Mouse (Mus musculus): ENCODE measurements around the gene Gcsh. TPM values are rescaled to one million over a fixed set of nuclear protein-coding genes. Genes with fewer than 3 reads are reported as not detected.

The Gcsh gene
- 146 and 158 TPM in 2 replicates for polyA plus RNA-seq (2014; fragmentation: Nextera tagmentation; extraction: Ambion mirVana)

- H3K9me3 ChIP-seq (ENCODE audit: control insufficient read depth, low read length): no peaks in the 10 kb centered on the region
- ATAC-seq (ENCODE audit: low FRiP score) (peak; percentile 100), DNase-seq (ENCODE audit: low spot score, missing footprints) (peak; percentile 99)
- no peaks in the 10 kb centered on the region for H3K36me3 ChIP-seq (ENCODE audit: control insufficient read depth, insufficient read depth, low read length)
- H3K9ac ChIP-seq (ENCODE audit: low read length): peak within 1 kb of the TSS; percentile 62
- 0 out of 2 replicates have a peak within 1 kb of the TSS, but pooled peaks have one; percentile 3 for H3K27ac ChIP-seq (ENCODE audit: low read depth, low read length)
- no peaks in the 10 kb centered on the region for H3K27me3 ChIP-seq (ENCODE audit: control insufficient read depth, insufficient read depth, low read length)
- under 1% methylated on average over 53 of the region's 56 CpGs for WGBS
- peaks cover 7% of the 10 kb centered on the region for H3K4me1 ChIP-seq (ENCODE audit: control insufficient read depth, insufficient read depth, low read length)
- H3K4me2 ChIP-seq: peak within 1 kb of the TSS; percentile 91
- peak within 1 kb of the TSS; percentile 54 for H3K4me3 ChIP-seq (ENCODE audit: low read depth, low read length)
These were observed at the start of gene Gcsh for GRCm38 (mm10) chr8:116993095-116993867. Gene Gcsh, minus strand, starts transcription at chr8:116993537.

- DNase-seq (ENCODE audit: low spot score, missing footprints) (peak; percentile 83), ATAC-seq (ENCODE audit: low FRiP score) (0 out of 2 replicates have a peak, but pooled peaks have one; percentile 57)
- Histone ChIP-seq H3K4me1 (ENCODE audit: control insufficient read depth, insufficient read depth, low read length) (peaks cover 5% of the 10 kb centered on the region; the same call in 1 of the 2 replicates), H3K4me2 (no peak overlapping the region), H3K4me3 (ENCODE audit: low read depth, low read length) (no peak overlapping the region), H3K9ac (ENCODE audit: low read length) (no peak overlapping the region), H3K27me3 (ENCODE audit: control insufficient read depth, insufficient read depth, low read length) (no peaks in the 10 kb centered on the region), H3K27ac (ENCODE audit: low read depth, low read length) (no peak overlapping the region), H3K36me3 (ENCODE audit: control insufficient read depth, insufficient read depth, low read length) (no peaks in the 10 kb centered on the region), H3K9me3 (ENCODE audit: control insufficient read depth, low read length) (no peaks in the 10 kb centered on the region)
- WGBS: 35% methylated on average over 7 of the region's 7 CpGs
These were observed 46.5 kb upstream of the Gcsh start for GRCm38 (mm10) chr8:117039843-117040242.

- no peaks in the 10 kb centered on the region for H3K9me3 ChIP-seq (ENCODE audit: control insufficient read depth, low read length)
- H3K9ac ChIP-seq (ENCODE audit: low read length): no peak overlapping the region
- no peak for ATAC-seq (ENCODE audit: low FRiP score)
- no peak overlapping the region for H3K4me3 ChIP-seq (ENCODE audit: low read depth, low read length)
- no peaks in the 10 kb centered on the region for H3K36me3 ChIP-seq (ENCODE audit: control insufficient read depth, insufficient read depth, low read length)
- no peak overlapping the region for H3K27ac ChIP-seq (ENCODE audit: low read depth, low read length)
- WGBS: 88% methylated on average over 7 of the region's 7 CpGs
- peaks cover 5% of the 10 kb centered on the region; the same call in 1 of the 2 replicates for H3K4me1 ChIP-seq (ENCODE audit: control insufficient read depth, insufficient read depth, low read length)
- no peaks in the 10 kb centered on the region for H3K27me3 ChIP-seq (ENCODE audit: control insufficient read depth, insufficient read depth, low read length)
- H3K4me2 ChIP-seq: no peak overlapping the region
- DNase-seq (ENCODE audit: low spot score, missing footprints): peak; percentile 75
These were observed 44.1 kb upstream of the Gcsh start for GRCm38 (mm10) chr8:117037374-117037935.

GRCm38 (mm10) chr8:117033393-117033792 lies 40.1 kb upstream of the Gcsh start:
- H3K9me3 ChIP-seq (ENCODE audit: control insufficient read depth, low read length): no peaks in the 10 kb centered on the region
- H3K9ac ChIP-seq (ENCODE audit: low read length): no peak overlapping the region
- H3K4me1 ChIP-seq (ENCODE audit: control insufficient read depth, insufficient read depth, low read length): no peaks in the 10 kb centered on the region
- DNase-seq (ENCODE audit: low spot score, missing footprints): no peak
- H3K27ac ChIP-seq (ENCODE audit: low read depth, low read length): no peak overlapping the region
- H3K4me3 ChIP-seq (ENCODE audit: low read depth, low read length): no peak overlapping the region
- no peak for ATAC-seq (ENCODE audit: low FRiP score)
- H3K36me3 ChIP-seq (ENCODE audit: control insufficient read depth, insufficient read depth, low read length): no peaks in the 10 kb centered on the region
- WGBS: 80% methylated on average over 3 of the region's 3 CpGs
- no peaks in the 10 kb centered on the region for H3K27me3 ChIP-seq (ENCODE audit: control insufficient read depth, insufficient read depth, low read length)
- no peak overlapping the region for H3K4me2 ChIP-seq

- Histone ChIP-seq H3K9me3 (ENCODE audit: control insufficient read depth, low read length) (no peaks in the 10 kb centered on the region), H3K4me3 (ENCODE audit: low read depth, low read length) (no peak overlapping the region), H3K9ac (ENCODE audit: low read length) (no peak overlapping the region), H3K27ac (ENCODE audit: low read depth, low read length) (no peak overlapping the region), H3K4me2 (no peak overlapping the region), H3K36me3 (ENCODE audit: control insufficient read depth, insufficient read depth, low read length) (no peaks in the 10 kb centered on the region), H3K27me3 (ENCODE audit: control insufficient read depth, insufficient read depth, low read length) (no peaks in the 10 kb centered on the region), H3K4me1 (ENCODE audit: control insufficient read depth, insufficient read depth, low read length) (no peaks in the 10 kb centered on the region)
- DNase-seq (ENCODE audit: low spot score, missing footprints) (peak; percentile 69), ATAC-seq (ENCODE audit: low FRiP score) (no peak)
- 83% methylated on average over 8 of the region's 8 CpGs for WGBS
These were observed 39.3 kb upstream of the Gcsh start for GRCm38 (mm10) chr8:117032609-117033008.

GRCm38 (mm10) chr8:117031476-117031875 lies 38.1 kb upstream of the Gcsh start:
- DNase-seq (ENCODE audit: low spot score, missing footprints) (no peak), ATAC-seq (ENCODE audit: low FRiP score) (no peak)
- Histone ChIP-seq H3K4me3 (ENCODE audit: low read depth, low read length) (no peak overlapping the region), H3K36me3 (ENCODE audit: control insufficient read depth, insufficient read depth, low read length) (no peaks in the 10 kb centered on the region), H3K27me3 (ENCODE audit: control insufficient read depth, insufficient read depth, low read length) (no peaks in the 10 kb centered on the region), H3K4me2 (no peak overlapping the region), H3K4me1 (ENCODE audit: control insufficient read depth, insufficient read depth, low read length) (no peaks in the 10 kb centered on the region), H3K9me3 (ENCODE audit: control insufficient read depth, low read length) (no peaks in the 10 kb centered on the region), H3K27ac (ENCODE audit: low read depth, low read length) (no peak overlapping the region), H3K9ac (ENCODE audit: low read length) (no peak overlapping the region)
- 81% methylated on average over 6 of the region's 6 CpGs for WGBS

- 87% methylated on average over 10 of the region's 10 CpGs for WGBS
- no peak overlapping the region for H3K4me3 ChIP-seq (ENCODE audit: low read depth, low read length)
- no peaks in the 10 kb centered on the region for H3K27me3 ChIP-seq (ENCODE audit: control insufficient read depth, insufficient read depth, low read length)
- H3K4me2 ChIP-seq: no peak overlapping the region
- no peaks in the 10 kb centered on the region for H3K36me3 ChIP-seq (ENCODE audit: control insufficient read depth, insufficient read depth, low read length)
- no peaks in the 10 kb centered on the region for H3K4me1 ChIP-seq (ENCODE audit: control insufficient read depth, insufficient read depth, low read length)
- no peak overlapping the region for H3K9ac ChIP-seq (ENCODE audit: low read length)
- no peak overlapping the region for H3K27ac ChIP-seq (ENCODE audit: low read depth, low read length)
- no peak for ATAC-seq (ENCODE audit: low FRiP score)
- H3K9me3 ChIP-seq (ENCODE audit: control insufficient read depth, low read length): no peaks in the 10 kb centered on the region
- DNase-seq (ENCODE audit: low spot score, missing footprints): no peak
These were observed 35.3 kb upstream of the Gcsh start for GRCm38 (mm10) chr8:117028686-117029085.

- Histone ChIP-seq H3K27me3 (ENCODE audit: control insufficient read depth, insufficient read depth, low read length) (no peaks in the 10 kb centered on the region), H3K4me3 (ENCODE audit: low read depth, low read length) (no peak overlapping the region), H3K4me1 (ENCODE audit: control insufficient read depth, insufficient read depth, low read length) (no peaks in the 10 kb centered on the region), H3K4me2 (no peak overlapping the region), H3K9ac (ENCODE audit: low read length) (no peak overlapping the region), H3K9me3 (ENCODE audit: control insufficient read depth, low read length) (no peaks in the 10 kb centered on the region), H3K27ac (ENCODE audit: low read depth, low read length) (no peak overlapping the region), H3K36me3 (ENCODE audit: control insufficient read depth, insufficient read depth, low read length) (no peaks in the 10 kb centered on the region)
- WGBS: 84% methylated on average over 5 of the region's 5 CpGs
- ATAC-seq (ENCODE audit: low FRiP score) (no peak), DNase-seq (ENCODE audit: low spot score, missing footprints) (peak; percentile 56)
These were observed 34.3 kb upstream of the Gcsh start for GRCm38 (mm10) chr8:117027601-117028000.

GRCm38 (mm10) chr8:117022297-117022993 lies 29.1 kb upstream of the Gcsh start:
- Histone ChIP-seq H3K27me3 (ENCODE audit: control insufficient read depth, insufficient read depth, low read length) (no peaks in the 10 kb centered on the region), H3K9me3 (ENCODE audit: control insufficient read depth, low read length) (no peaks in the 10 kb centered on the region), H3K4me3 (ENCODE audit: low read depth, low read length) (no peak overlapping the region), H3K36me3 (ENCODE audit: control insufficient read depth, insufficient read depth, low read length) (no peaks in the 10 kb centered on the region), H3K4me2 (no peak overlapping the region), H3K4me1 (ENCODE audit: control insufficient read depth, insufficient read depth, low read length) (0 out of 2 replicates have a peak, but pooled peaks cover 3% of the 10 kb centered on the region), H3K9ac (ENCODE audit: low read length) (no peak overlapping the region), H3K27ac (ENCODE audit: low read depth, low read length) (no peak overlapping the region)
- ATAC-seq (ENCODE audit: low FRiP score) (no peak), DNase-seq (ENCODE audit: low spot score, missing footprints) (peak; percentile 71)
- 90% methylated on average over 1 of the region's 1 CpGs for WGBS

Data from midbrain, embryonic 11.5 days (tissue).